Mouse (Mus musculus): ENCODE results near the gene Emp2. TPM values are rescaled to one million over a fixed set of nuclear protein-coding genes. Genes with fewer than 3 reads are reported as not detected.

The Emp2 gene
- polyA plus RNA-seq, 1 experiment from 2014 or later = 1.6 TPM

GRCm38 (mm10) chr16:10336454-10337421, 23.0 kb upstream of the Emp2 start:
- WGBS (ENCODE audit: missing documents) = 91% methylated on average over 16 of the region's 19 CpGs
- no peaks in the 10 kb centered on the region for H3K79me2 ChIP-seq (ENCODE audit: inconsistent target)
- no peaks in the 10 kb centered on the region for H3K36me3 ChIP-seq (ENCODE audit: inconsistent target)
- no peak overlapping the region for H3K4me3 ChIP-seq (ENCODE audit: inconsistent target)
- H3K27ac ChIP-seq = no peak overlapping the region

DNA sequence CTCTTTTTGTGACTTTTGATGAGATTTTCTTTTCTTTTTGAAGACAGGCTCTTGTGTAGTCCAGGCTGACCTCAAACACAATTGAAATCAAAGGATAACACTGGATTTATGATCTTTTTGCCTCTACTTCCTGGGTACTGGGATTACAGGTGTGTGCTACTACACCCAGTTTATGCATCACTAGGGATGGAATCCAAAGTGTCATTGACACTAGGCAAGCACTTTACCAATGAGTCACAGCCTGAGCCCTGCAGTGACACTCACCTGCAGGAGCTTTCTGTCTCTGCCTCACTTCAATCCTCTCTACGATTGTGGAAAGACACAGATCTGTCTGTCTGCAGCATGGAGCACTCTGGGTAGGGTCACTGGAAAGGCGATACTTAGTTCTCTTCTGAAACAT, 22.2 kb upstream of the Emp2 start:
- WGBS (ENCODE audit: missing documents) = 96% methylated on average over 2 of the region's 2 CpGs
- no peak overlapping the region for H3K27ac ChIP-seq
- no peaks in the 10 kb centered on the region for H3K36me3 ChIP-seq (ENCODE audit: inconsistent target)
- H3K79me2 ChIP-seq (ENCODE audit: inconsistent target) = no peaks in the 10 kb centered on the region
- H3K4me3 ChIP-seq (ENCODE audit: inconsistent target) = no peak overlapping the region

DNA sequence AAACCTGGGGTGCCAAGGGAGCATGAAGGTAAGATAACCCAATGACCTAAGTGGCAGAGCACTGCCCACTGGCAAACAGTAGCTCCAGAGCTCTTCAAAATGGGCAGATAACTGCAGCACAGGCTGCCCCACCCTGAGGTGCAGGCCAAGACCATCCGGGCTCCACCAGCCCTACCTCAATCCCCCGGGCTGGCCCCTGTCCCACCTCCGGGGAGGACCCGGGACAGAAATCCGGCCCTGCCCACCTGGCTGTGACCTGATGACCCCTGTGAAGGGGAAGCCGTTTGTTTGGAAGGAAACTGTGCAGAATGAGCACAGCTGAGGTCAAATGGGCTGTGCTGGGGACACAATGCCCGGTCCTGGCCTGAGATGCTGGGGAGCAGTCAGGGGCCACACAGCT, 19.0 kb upstream of the Emp2 start:
- 58% methylated on average over 7 of the region's 7 CpGs for WGBS (ENCODE audit: missing documents)
- no peaks in the 10 kb centered on the region for H3K36me3 ChIP-seq (ENCODE audit: inconsistent target)
- no peak overlapping the region for H3K27ac ChIP-seq

GRCm38 (mm10) chr16:10330586-10331495, 17.1 kb upstream of the Emp2 start:
- Histone ChIP-seq H3K27ac (no peak overlapping the region), H3K4me3 (ENCODE audit: inconsistent target) (no peak overlapping the region), H3K36me3 (ENCODE audit: inconsistent target) (no peaks in the 10 kb centered on the region), H3K79me2 (ENCODE audit: inconsistent target) (no peaks in the 10 kb centered on the region)
- 81% methylated on average over 12 of the region's 12 CpGs for WGBS (ENCODE audit: missing documents)

More for the DNA sequence above, 19.0 kb upstream of the Emp2 start:
- H3K79me2 ChIP-seq (ENCODE audit: inconsistent target) = no peaks in the 10 kb centered on the region
- no peak overlapping the region for H3K4me3 ChIP-seq (ENCODE audit: inconsistent target)

GRCm38 (mm10) chr16:10327563-10328333, 14.0 kb upstream of the Emp2 start:
- H3K4me3 ChIP-seq (ENCODE audit: inconsistent target) = no peak overlapping the region
- 88% methylated on average over 13 of the region's 13 CpGs for WGBS (ENCODE audit: missing documents)
- no peak overlapping the region for H3K27ac ChIP-seq
- no peaks in the 10 kb centered on the region for H3K79me2 ChIP-seq (ENCODE audit: inconsistent target)
- H3K36me3 ChIP-seq (ENCODE audit: inconsistent target) = no peaks in the 10 kb centered on the region

- no peak overlapping the region for H3K4me3 ChIP-seq (ENCODE audit: inconsistent target)
- no peaks in the 10 kb centered on the region for H3K79me2 ChIP-seq (ENCODE audit: inconsistent target)
- WGBS (ENCODE audit: missing documents) = 68% methylated on average over 17 of the region's 17 CpGs
- H3K36me3 ChIP-seq (ENCODE audit: inconsistent target) = no peaks in the 10 kb centered on the region
- no peak overlapping the region for H3K27ac ChIP-seq
Measured at GRCm38 (mm10) chr16:10319914-10320569, 6.3 kb upstream of the Emp2 start.

DNA sequence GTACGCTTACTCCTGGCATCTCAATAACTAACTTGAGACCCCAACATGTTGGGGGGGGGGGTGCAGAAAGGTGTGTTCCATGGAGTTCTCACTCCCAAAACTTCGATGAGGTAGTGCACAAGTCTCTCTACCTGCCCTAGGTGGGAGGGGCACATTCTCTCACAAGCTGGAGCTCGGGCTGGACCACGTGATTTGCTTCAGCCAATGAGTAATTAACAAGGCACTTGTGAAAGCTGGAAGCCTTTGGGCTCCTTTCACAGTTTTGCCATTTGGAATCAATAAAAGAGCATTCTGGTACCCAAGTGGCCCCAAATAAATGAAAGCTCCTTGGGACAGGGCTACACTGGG, 3.4 kb upstream of the Emp2 start:
- no peaks in the 10 kb centered on the region for H3K36me3 ChIP-seq (ENCODE audit: inconsistent target)
- 74% methylated on average over 3 of the region's 4 CpGs for WGBS (ENCODE audit: missing documents)
- no peaks in the 10 kb centered on the region for H3K79me2 ChIP-seq (ENCODE audit: inconsistent target)
- H3K4me3 ChIP-seq (ENCODE audit: inconsistent target) = no peak overlapping the region
- H3K27ac ChIP-seq = no peak overlapping the region

GRCm38 (mm10) chr16:10316493-10317196, 2.9 kb upstream of the Emp2 start:
- WGBS (ENCODE audit: missing documents) = 92% methylated on average over 10 of the region's 10 CpGs
- Histone ChIP-seq H3K27ac (no peak overlapping the region), H3K36me3 (ENCODE audit: inconsistent target) (no peaks in the 10 kb centered on the region), H3K4me3 (ENCODE audit: inconsistent target) (no peak overlapping the region), H3K79me2 (ENCODE audit: inconsistent target) (no peaks in the 10 kb centered on the region)

GRCm38 (mm10) chr16:10313226-10313625, 542 bp downstream of the Emp2 start:
- WGBS (ENCODE audit: missing documents) = 15% methylated on average over 15 of the region's 15 CpGs
- peak overlapping the region; percentile 27 for H3K4me3 ChIP-seq (ENCODE audit: inconsistent target)
- H3K27ac ChIP-seq = no peak overlapping the region
- H3K79me2 ChIP-seq (ENCODE audit: inconsistent target) = no peaks in the 10 kb centered on the region
- no peaks in the 10 kb centered on the region for H3K36me3 ChIP-seq (ENCODE audit: inconsistent target)

GRCm38 (mm10) chr16:10311989-10312388, 1.8 kb downstream of the Emp2 start:
- WGBS (ENCODE audit: missing documents) = 47% methylated on average over 4 of the region's 4 CpGs
- no peaks in the 10 kb centered on the region for H3K36me3 ChIP-seq (ENCODE audit: inconsistent target)

DNA sequence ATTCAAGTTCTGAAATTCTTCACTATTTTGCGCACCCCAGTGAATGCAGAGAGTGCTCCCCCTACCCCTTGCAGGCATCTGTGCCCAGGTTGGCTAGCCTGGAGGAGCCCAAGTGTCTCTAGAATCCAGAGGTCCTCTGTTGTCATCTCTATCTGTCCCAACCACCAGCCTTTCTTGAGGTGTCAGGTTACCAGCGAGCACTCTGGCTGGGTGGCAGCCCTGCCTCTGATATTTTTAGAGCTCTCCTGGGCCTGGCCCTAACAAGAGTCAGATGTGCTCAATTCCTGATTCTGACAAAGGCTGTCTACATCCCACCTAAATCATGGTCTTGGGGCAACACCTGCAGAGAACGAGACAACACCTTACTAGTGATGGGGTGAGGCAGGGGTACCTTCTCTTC, 2.7 kb downstream of the Emp2 start:
- Histone ChIP-seq H3K79me2 (ENCODE audit: inconsistent target) (no peaks in the 10 kb centered on the region), H3K4me3 (ENCODE audit: inconsistent target) (no peak overlapping the region), H3K27ac (no peak overlapping the region), H3K36me3 (ENCODE audit: inconsistent target) (no peaks in the 10 kb centered on the region)
- WGBS (ENCODE audit: missing documents) = 70% methylated on average over 3 of the region's 3 CpGs

More at GRCm38 (mm10) chr16:10311989-10312388, 1.8 kb downstream of the Emp2 start:
- H3K4me3 ChIP-seq (ENCODE audit: inconsistent target) = no peak overlapping the region
- no peak overlapping the region for H3K27ac ChIP-seq
- no peaks in the 10 kb centered on the region for H3K79me2 ChIP-seq (ENCODE audit: inconsistent target)

GRCm38 (mm10) chr16:10310507-10310906, 3.3 kb downstream of the Emp2 start:
- no peaks in the 10 kb centered on the region for H3K36me3 ChIP-seq (ENCODE audit: inconsistent target)
- 75% methylated on average over 4 of the region's 5 CpGs for WGBS (ENCODE audit: missing documents)
- H3K4me3 ChIP-seq (ENCODE audit: inconsistent target) = no peak overlapping the region
- H3K27ac ChIP-seq = no peak overlapping the region
- H3K79me2 ChIP-seq (ENCODE audit: inconsistent target) = no peaks in the 10 kb centered on the region

- H3K4me3 ChIP-seq (ENCODE audit: inconsistent target) = no peak overlapping the region
- WGBS (ENCODE audit: missing documents) = 90% methylated on average over 5 of the region's 5 CpGs
- no peaks in the 10 kb centered on the region for H3K36me3 ChIP-seq (ENCODE audit: inconsistent target)
- H3K27ac ChIP-seq = no peak overlapping the region
- no peaks in the 10 kb centered on the region for H3K79me2 ChIP-seq (ENCODE audit: inconsistent target)
Measured at GRCm38 (mm10) chr16:10307351-10307750, 6.4 kb downstream of the Emp2 start.

Measured in macrophage (primary cell).